Mouse (Mus musculus): ENCODE data around the gene Dusp15.

DNA sequence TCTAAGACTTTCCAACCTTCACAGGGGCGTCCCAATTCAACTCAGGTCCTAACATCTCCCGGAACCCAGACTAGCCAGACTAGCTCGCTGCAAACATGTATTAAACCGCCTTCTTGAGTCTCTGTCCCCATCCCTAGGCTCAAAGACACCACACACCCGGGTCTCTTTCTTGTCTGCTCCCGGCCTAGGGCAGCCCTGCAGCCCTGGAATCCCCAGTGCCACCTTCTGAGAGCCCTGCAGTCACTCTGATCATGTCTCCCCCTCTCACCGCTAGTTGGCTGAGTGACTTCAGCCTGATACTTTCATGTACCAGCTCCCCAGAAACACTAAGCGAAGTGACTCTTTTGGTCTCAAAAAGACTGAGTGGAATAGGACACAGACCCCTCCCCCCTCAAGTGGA lies 7.9 kb downstream of the Dusp15 start:
- TF ChIP-seq CTCF (IDR thresholded peaks at IDR 0.05; ENCODE audit: low read depth, low read length) = no peak
- TF ChIP-seq EP300 (IDR thresholded peaks at IDR 0.05; ENCODE audit: insufficient read depth, low read depth, low read length) = no peak
- no peak for TF ChIP-seq POLR2A (IDR thresholded peaks at IDR 0.05; ENCODE audit: insufficient read depth, low read length)

Measured in ES-Bruce4 (cell line).